Mouse (Mus musculus): ENCODE results near the gene Psap.

Gene Psap

GRCm38 (mm10) chr10:60266842-60267401 is 10.5 kb upstream of the Psap start:
- DNase-seq = no peak

GRCm38 (mm10) chr10:60268738-60269137 is 8.7 kb upstream of the Psap start:
- DNase-seq = no peak

- DNase-seq = no peak
These were observed 8.0 kb upstream of the Psap start for GRCm38 (mm10) chr10:60269141-60270064.

GRCm38 (mm10) chr10:60271015-60271414 is 6.4 kb upstream of the Psap start:
- DNase-seq = no peak

- DNase-seq = no peak
These were observed 5.2 kb upstream of the Psap start for GRCm38 (mm10) chr10:60272241-60272640.

GRCm38 (mm10) chr10:60273382-60273781 is 4.0 kb upstream of the Psap start:
- DNase-seq = no peak

- no peak for DNase-seq
These were observed 576 bp downstream of the Psap start for GRCm38 (mm10) chr10:60278006-60278399.

GRCm38 (mm10) chr10:60278786-60279185 is 1.4 kb downstream of the Psap start:
- no peak for DNase-seq

GRCm38 (mm10) chr10:60279290-60279940 is 2.0 kb downstream of the Psap start:
- DNase-seq = no peak

- no peak for DNase-seq
These were observed 2.5 kb downstream of the Psap start for GRCm38 (mm10) chr10:60279941-60280301.

GRCm38 (mm10) chr10:60280353-60280752 is 2.9 kb downstream of the Psap start:
- no peak for DNase-seq

GRCm38 (mm10) chr10:60281571-60282050 is 4.2 kb downstream of the Psap start:
- DNase-seq = no peak

- DNase-seq = no peak
These were observed 4.9 kb downstream of the Psap start for GRCm38 (mm10) chr10:60282116-60283014.

- no peak for DNase-seq
These were observed 6.8 kb downstream of the Psap start for GRCm38 (mm10) chr10:60284248-60284647.

GRCm38 (mm10) chr10:60284676-60285111 is 7.3 kb downstream of the Psap start:
- DNase-seq = no peak

GRCm38 (mm10) chr10:60285183-60285582 is 7.8 kb downstream of the Psap start:
- no peak for DNase-seq

GRCm38 (mm10) chr10:60285676-60286372 is 8.4 kb downstream of the Psap start:
- DNase-seq = peak; percentile 83

GRCm38 (mm10) chr10:60286546-60286945 is 9.1 kb downstream of the Psap start:
- no peak for DNase-seq

- no peak for DNase-seq
These were observed 9.7 kb downstream of the Psap start for GRCm38 (mm10) chr10:60287161-60287560.

- DNase-seq = no peak
These were observed 10.3 kb downstream of the Psap start for GRCm38 (mm10) chr10:60287726-60288125.

- DNase-seq = no peak
These were observed 11.8 kb downstream of the Psap start for GRCm38 (mm10) chr10:60289216-60289615.
